Mouse (Mus musculus) forebrain, embryonic 10.5 days (tissue): ENCODE results near the gene Lbx2. TPM values are rescaled to one million over a fixed set of nuclear protein-coding genes. Genes with fewer than 3 reads are reported as not detected.

Experiments used
- DNase-seq: peaks from one replicate; pipeline ENCODE4 v3.0.0-alpha.2; 2017; ENCODE audit warnings: low spot score; ENCODE audit errors: extremely low spot score
- H3K27ac ChIP-seq: fragments of 300-500 bp; sonication (generic); 2 replicates; pipeline ENCODE4 v1.5.1; 2016; ENCODE audit warnings: mild to moderate bottlenecking
- H3K27me3 ChIP-seq: fragments of 300-500 bp; sonication (generic); 2 replicates; pipeline ENCODE4 v1.6.1; 2016; ENCODE audit warnings: mild to moderate bottlenecking; ENCODE audit not compliant: poor library complexity, severe bottlenecking
- H3K36me3 ChIP-seq: fragments of 300-500 bp; sonication (generic); replicated peaks from 2 replicates; pipeline ENCODE4 v1.6.1; 2016; ENCODE audit warnings: mild to moderate bottlenecking, moderate library complexity
- H3K4me1 ChIP-seq: fragments of 300-500 bp; sonication (generic); 2 replicates; pipeline ENCODE4 v1.6.1; 2016
- H3K4me3 ChIP-seq: fragments of 300-500 bp; sonication (generic); 2 replicates; pipeline ENCODE4 v1.5.1; 2016; ENCODE audit warnings: mild to moderate bottlenecking, moderate library complexity
- H3K9me3 ChIP-seq: fragments of 300-500 bp; sonication (generic); 2 replicates; pipeline ENCODE4 v1.6.1; 2016; ENCODE audit warnings: mild to moderate bottlenecking, moderate library complexity
- WGBS: fragments of 180-500 bp; shearing (Covaris S2); methylation state at CpG from one replicate; pipeline ENCODE4 v1.1.7; 2016; 5-methylcytosine and 5-hydroxymethylcytosine counted together
- polyA plus RNA-seq: library from polyadenylated mRNA; unstranded; fragments of >200 nt; fragmentation: Nextera tagmentation; extraction: Ambion mirVana; gene quantifications from 2 replicates; pipeline ENCODE4 v1.2.1, GENCODE M21; 2016

Gene Lbx2
- polyA plus RNA-seq: 0.20 and 0.29 TPM in 2 replicates

- Histone ChIP-seq H3K4me1 (peaks cover 43% of the 10 kb centered on the region), H3K27ac (no peak within 1 kb of the TSS), H3K36me3 (peaks cover 12% of the 10 kb centered on the region), H3K4me3 (peak within 1 kb of the TSS; percentile 43), H3K9me3 (no peaks in the 10 kb centered on the region), H3K27me3 (peaks cover 96% of the 10 kb centered on the region)
- DNase-seq: no peak
- WGBS: 3% methylated on average over 42 of the region's 42 CpGs
Observed at GRCm38 (mm10) chr6:83086121-83087035, at the start of gene Lbx2. Lbx2 (plus strand) TSS chr6:83086367.

GRCm38 (mm10) chr6:83037188-83037587, 49.0 kb upstream of the Lbx2 start:
- WGBS: 83% methylated on average over 8 of the region's 8 CpGs
- DNase-seq: no peak
- Histone ChIP-seq H3K36me3 (no peaks in the 10 kb centered on the region), H3K27me3 (peaks cover 65% of the 10 kb centered on the region), H3K4me3 (no peak overlapping the region), H3K27ac (no peak overlapping the region), H3K4me1 (peaks cover 46% of the 10 kb centered on the region), H3K9me3 (no peaks in the 10 kb centered on the region)

GRCm38 (mm10) chr6:83038496-83039012, 47.6 kb upstream of the Lbx2 start:
- peak; percentile 92 for DNase-seq
- Histone ChIP-seq H3K27ac (peak overlapping the region; percentile 67), H3K36me3 (no peaks in the 10 kb centered on the region), H3K4me3 (peak overlapping the region; percentile 40), H3K27me3 (peaks cover 53% of the 10 kb centered on the region), H3K9me3 (no peaks in the 10 kb centered on the region), H3K4me1 (peaks cover 37% of the 10 kb centered on the region)
- 9% methylated on average over 24 of the region's 24 CpGs for WGBS

- 78% methylated on average over 5 of the region's 5 CpGs for WGBS
- H3K27ac ChIP-seq: no peak overlapping the region
- no peak overlapping the region for H3K4me3 ChIP-seq
- peaks cover 29% of the 10 kb centered on the region for H3K4me1 ChIP-seq
- H3K27me3 ChIP-seq: peaks cover 32% of the 10 kb centered on the region
- H3K36me3 ChIP-seq: no peaks in the 10 kb centered on the region
- DNase-seq: no peak
- H3K9me3 ChIP-seq: no peaks in the 10 kb centered on the region
Observed at GRCm38 (mm10) chr6:83040601-83041000, 45.6 kb upstream of the Lbx2 start.

- WGBS: 70% methylated on average over 6 of the region's 6 CpGs
- peaks cover 21% of the 10 kb centered on the region for H3K4me1 ChIP-seq
- no peak overlapping the region for H3K4me3 ChIP-seq
- no peaks in the 10 kb centered on the region for H3K36me3 ChIP-seq
- H3K27me3 ChIP-seq: peaks cover 5% of the 10 kb centered on the region
- no peaks in the 10 kb centered on the region for H3K9me3 ChIP-seq
- DNase-seq: no peak
- H3K27ac ChIP-seq: no peak overlapping the region
Observed at GRCm38 (mm10) chr6:83043561-83043960, 42.6 kb upstream of the Lbx2 start.

GRCm38 (mm10) chr6:83043993-83044392, 42.2 kb upstream of the Lbx2 start:
- DNase-seq: no peak
- Histone ChIP-seq H3K4me1 (peaks cover 17% of the 10 kb centered on the region), H3K9me3 (no peaks in the 10 kb centered on the region), H3K4me3 (no peak overlapping the region), H3K36me3 (no peaks in the 10 kb centered on the region), H3K27me3 (peaks cover 5% of the 10 kb centered on the region), H3K27ac (no peak overlapping the region)
- WGBS: 91% methylated on average over 5 of the region's 5 CpGs

- 86% methylated on average over 9 of the region's 9 CpGs for WGBS
- Histone ChIP-seq H3K27ac (no peak overlapping the region), H3K4me3 (no peak overlapping the region), H3K36me3 (peaks cover 1% of the 10 kb centered on the region; the same call in 1 of the 2 replicates), H3K9me3 (no peaks in the 10 kb centered on the region), H3K4me1 (peaks cover 16% of the 10 kb centered on the region), H3K27me3 (peaks cover 5% of the 10 kb centered on the region)
- DNase-seq: no peak
Observed at GRCm38 (mm10) chr6:83044742-83045141, 41.4 kb upstream of the Lbx2 start.

- H3K4me1 ChIP-seq: peaks cover 25% of the 10 kb centered on the region
- DNase-seq: no peak
- H3K27me3 ChIP-seq: no peaks in the 10 kb centered on the region
- H3K9me3 ChIP-seq: no peaks in the 10 kb centered on the region
- peaks cover 31% of the 10 kb centered on the region for H3K36me3 ChIP-seq
- no peak overlapping the region for H3K27ac ChIP-seq
- WGBS: 78% methylated on average over 10 of the region's 10 CpGs
- no peak overlapping the region for H3K4me3 ChIP-seq
Observed at GRCm38 (mm10) chr6:83049367-83049766, 36.8 kb upstream of the Lbx2 start.

GRCm38 (mm10) chr6:83053136-83053960, 32.8 kb upstream of the Lbx2 start:
- H3K9me3 ChIP-seq: no peaks in the 10 kb centered on the region
- peaks cover 36% of the 10 kb centered on the region for H3K4me1 ChIP-seq
- 3% methylated on average over 26 of the region's 26 CpGs for WGBS
- H3K4me3 ChIP-seq: peak overlapping the region; percentile 97
- H3K27me3 ChIP-seq: 0 out of 2 replicates have a peak, but pooled peaks cover under 1% of the 10 kb centered on the region
- peak overlapping the region; percentile 93 for H3K27ac ChIP-seq
- peaks cover 58% of the 10 kb centered on the region for H3K36me3 ChIP-seq
- DNase-seq: peak; percentile 62

GRCm38 (mm10) chr6:83054074-83054851, 31.9 kb upstream of the Lbx2 start, which contains the start of gene Aup1:
Aup1 (plus strand) TSS chr6:83054521.
- Histone ChIP-seq H3K27ac (peak within 1 kb of the TSS; percentile 93), H3K27me3 (0 out of 2 replicates have a peak, but pooled peaks cover 9% of the 10 kb centered on the region), H3K4me1 (peaks cover 36% of the 10 kb centered on the region), H3K36me3 (peaks cover 62% of the 10 kb centered on the region), H3K4me3 (peak within 1 kb of the TSS; percentile 97), H3K9me3 (no peaks in the 10 kb centered on the region)
- under 1% methylated on average over 64 of the region's 64 CpGs for whole genome bisulfite sequencing
- peak; percentile 99 for DNase-seq

GRCm38 (mm10) chr6:83054871-83055431, 31.2 kb upstream of the Lbx2 start, which contains the start of gene Htra2:
Htra2 (minus strand) TSS chr6:83055273.
- DNase-seq: peak; percentile 42
- H3K4me3 ChIP-seq: peak within 1 kb of the TSS; percentile 97
- peaks cover 58% of the 10 kb centered on the region for H3K36me3 ChIP-seq
- under 1% methylated on average over 50 of the region's 50 CpGs for WGBS
- H3K4me1 ChIP-seq: peaks cover 36% of the 10 kb centered on the region
- H3K27ac ChIP-seq: peak within 1 kb of the TSS; percentile 93
- H3K27me3 ChIP-seq: peaks cover 16% of the 10 kb centered on the region
- no peaks in the 10 kb centered on the region for H3K9me3 ChIP-seq
